Mouse (Mus musculus) lung, embryonic 14.5 days (tissue): Measurements from ENCODE around the gene Slc48a1. TPM values are rescaled to one million over a fixed set of nuclear protein-coding genes. Genes with fewer than 3 reads are reported as not detected.

Source experiments
- ATAC-seq: fragments of 200-750 bp; cut with Nextera tagmentation; 2 replicates; pipeline ENCODE4 v1.8.0; 2017; ENCODE audit warnings: mild to moderate bottlenecking, moderate TSS enrichment, moderate library complexity; ENCODE audit not compliant: insufficient read depth
- DNase-seq: peaks from one replicate; pipeline ENCODE4 v3.0.0-alpha.2; 2015
- H3K27ac ChIP-seq: fragments of 300-500 bp; sonication (generic); 2 replicates; pipeline ENCODE4 v1.5.1; 2014; ENCODE audit warnings: low read depth, mild to moderate bottlenecking, moderate library complexity
- H3K27me3 ChIP-seq: fragments of 300-500 bp; sonication (generic); 2 replicates; pipeline ENCODE4 v1.6.1; 2014; ENCODE audit warnings: low read length, control low read depth; ENCODE audit not compliant: insufficient read depth
- H3K36me3 ChIP-seq: fragments of 300-500 bp; sonication (generic); 2 replicates; pipeline ENCODE4 v1.6.1; 2014; ENCODE audit warnings: control low read depth; ENCODE audit not compliant: insufficient read depth
- H3K4me1 ChIP-seq: fragments of 300-500 bp; sonication (generic); 2 replicates; pipeline ENCODE4 v1.6.1; 2014; ENCODE audit warnings: antibody characterized with exemption, control low read depth; ENCODE audit not compliant: insufficient read depth
- H3K4me2 ChIP-seq: fragments of 300-500 bp; sonication (generic); 2 replicates; pipeline ENCODE4 v1.6.1; 2014; ENCODE audit warnings: mild to moderate bottlenecking
- H3K4me3 ChIP-seq: fragments of 300-500 bp; sonication (generic); 2 replicates; pipeline ENCODE4 v1.5.1; 2014; ENCODE audit warnings: low read depth, low read length
- H3K9ac ChIP-seq: fragments of 300-500 bp; sonication (generic); 2 replicates; pipeline ENCODE4 v1.6.1; 2014
- H3K9me3 ChIP-seq: fragments of 300-500 bp; sonication (generic); 2 replicates; pipeline ENCODE4 v1.6.1; 2016; ENCODE audit warnings: low read depth, low read length, control low read depth
- CTCF ChIP-seq: IDR thresholded peaks from 2 replicates; pipeline ENCODE4 v1.5.1; 2016; ENCODE audit warnings: antibody characterized with exemption, low read depth
- WGBS: fragments of 180-500 bp; shearing (Covaris S2); extraction: QIAGEN DNeasy Blood & Tissue Kit; methylation state at CpG from one replicate; pipeline ENCODE4 v1.1.7; 2014; 5-methylcytosine and 5-hydroxymethylcytosine counted together
- polyA plus RNA-seq: library from polyadenylated mRNA; unstranded; fragments of >200 nt; fragmentation: Nextera tagmentation; extraction: Ambion mirVana; gene quantifications from 2 replicates; pipeline ENCODE4 v1.2.1, GENCODE M21; 2014

Slc48a1 gene
- polyA plus RNA-seq, 1 experiment from 2014 or later: 25.3 TPM

- no peak for TF ChIP-seq CTCF
- WGBS: 47% methylated on average over 9 of the region's 9 CpGs
- Histone ChIP-seq H3K4me2 (no peak overlapping the region), H3K9me3 (no peaks in the 10 kb centered on the region), H3K4me3 (no peak overlapping the region), H3K27ac (no peak overlapping the region), H3K36me3 (0 out of 2 replicates have a peak, but pooled peaks cover 18% of the 10 kb centered on the region), H3K9ac (no peak overlapping the region), H3K4me1 (peaks cover 26% of the 10 kb centered on the region), H3K27me3 (peaks cover 7% of the 10 kb centered on the region; the same call in 1 of the 2 replicates)
- ATAC-seq (no peak), DNase-seq (no peak)
Observed at GRCm38 (mm10) chr15:97762733-97763132, 15.6 kb upstream of the Slc48a1 start.

- Histone ChIP-seq H3K9ac (no peak overlapping the region), H3K9me3 (no peaks in the 10 kb centered on the region), H3K27me3 (peaks cover 7% of the 10 kb centered on the region; the same call in 1 of the 2 replicates), H3K4me1 (peaks cover 28% of the 10 kb centered on the region), H3K4me3 (no peak overlapping the region), H3K4me2 (no peak overlapping the region), H3K36me3 (0 out of 2 replicates have a peak, but pooled peaks cover 18% of the 10 kb centered on the region), H3K27ac (no peak overlapping the region)
- TF ChIP-seq CTCF: no peak
- DNase-seq (no peak), ATAC-seq (no peak)
- 55% methylated on average over 9 of the region's 9 CpGs for WGBS
Observed at GRCm38 (mm10) chr15:97763256-97764049, 14.9 kb upstream of the Slc48a1 start.

GRCm38 (mm10) chr15:97764532-97764931 lies 13.8 kb upstream of the Slc48a1 start:
- H3K27me3 ChIP-seq: peaks cover 7% of the 10 kb centered on the region; the same call in 1 of the 2 replicates
- ATAC-seq: no peak
- no peak overlapping the region for H3K27ac ChIP-seq
- no peak overlapping the region for H3K4me2 ChIP-seq
- no peak for DNase-seq
- TF ChIP-seq CTCF: no peak
- no peak overlapping the region for H3K4me3 ChIP-seq
- H3K36me3 ChIP-seq: 0 out of 2 replicates have a peak, but pooled peaks cover 12% of the 10 kb centered on the region
- H3K9ac ChIP-seq: no peak overlapping the region
- no peaks in the 10 kb centered on the region for H3K9me3 ChIP-seq
- H3K4me1 ChIP-seq: peaks cover 30% of the 10 kb centered on the region
- WGBS: 46% methylated on average over 2 of the region's 2 CpGs

- Histone ChIP-seq H3K4me2 (peak overlapping the region; percentile 78), H3K9ac (peak overlapping the region; percentile 7; the same call in 1 of the 2 replicates), H3K27me3 (peaks cover 7% of the 10 kb centered on the region; the same call in 1 of the 2 replicates), H3K4me3 (peak overlapping the region; percentile 42; the same call in 1 of the 2 replicates), H3K4me1 (peaks cover 30% of the 10 kb centered on the region), H3K9me3 (no peaks in the 10 kb centered on the region), H3K27ac (no peak overlapping the region), H3K36me3 (0 out of 2 replicates have a peak, but pooled peaks cover 5% of the 10 kb centered on the region)
- ATAC-seq: no peak
- no peak for TF ChIP-seq CTCF
- no peak for DNase-seq
- WGBS: 38% methylated on average over 13 of the region's 13 CpGs
Observed at GRCm38 (mm10) chr15:97765090-97765794, 13.1 kb upstream of the Slc48a1 start.

- H3K4me1 ChIP-seq: peaks cover 30% of the 10 kb centered on the region
- H3K36me3 ChIP-seq: no peaks in the 10 kb centered on the region
- WGBS: 24% methylated on average over 8 of the region's 8 CpGs
- TF ChIP-seq CTCF: no peak; the same call in 1 of the 2 replicates
- peak overlapping the region; percentile 42 for H3K4me3 ChIP-seq
- ATAC-seq: no peak
- H3K4me2 ChIP-seq: peak overlapping the region; percentile 78
- peak overlapping the region; percentile 45; the same call in 1 of the 2 replicates for H3K9ac ChIP-seq
- no peak overlapping the region for H3K27ac ChIP-seq
- no peaks in the 10 kb centered on the region for H3K9me3 ChIP-seq
- no peak for DNase-seq
- peaks cover 7% of the 10 kb centered on the region; the same call in 1 of the 2 replicates for H3K27me3 ChIP-seq
Observed at GRCm38 (mm10) chr15:97766194-97766593, 12.1 kb upstream of the Slc48a1 start.

GRCm38 (mm10) chr15:97766594-97767279 lies 11.6 kb upstream of the Slc48a1 start:
- Histone ChIP-seq H3K4me1 (peaks cover 30% of the 10 kb centered on the region), H3K9ac (peak overlapping the region; percentile 45), H3K4me3 (peak overlapping the region; percentile 42), H3K27ac (peak overlapping the region; percentile 36; the same call in 1 of the 2 replicates), H3K27me3 (peaks cover 7% of the 10 kb centered on the region; the same call in 1 of the 2 replicates), H3K36me3 (no peaks in the 10 kb centered on the region), H3K9me3 (no peaks in the 10 kb centered on the region), H3K4me2 (peak overlapping the region; percentile 78)
- 6% methylated on average over 23 of the region's 23 CpGs for WGBS
- DNase-seq (no peak), ATAC-seq (peak; percentile 4; the same call in 1 of the 2 replicates)
- no peak for TF ChIP-seq CTCF
